Mouse (Mus musculus) common myeloid progenitor, adult 5-6 weeks (primary cell): Measurements from ENCODE around the gene Kif21a. TPM values are rescaled to one million over a fixed set of nuclear protein-coding genes. Genes with fewer than 3 reads are reported as not detected.

Source experiments
- ATAC-seq: replicated peaks from 2 replicates; pipeline ENCODE4 v1.8.0; 2016; ENCODE audit warnings: low read depth, mild to moderate bottlenecking, moderate TSS enrichment, inconsistent platforms; ENCODE audit not compliant: poor library complexity, severe bottlenecking
- total RNA-seq: library from RNA; stranded (forward); fragments of 200-1000, 187-1606 nt; gene quantifications from 2 replicates; pipeline ENCODE4 v1.2.3, GENCODE M21; 2017

The Kif21a gene
- total RNA-seq, 1 experiment from 2014 or later, result 0.46 TPM

DNA sequence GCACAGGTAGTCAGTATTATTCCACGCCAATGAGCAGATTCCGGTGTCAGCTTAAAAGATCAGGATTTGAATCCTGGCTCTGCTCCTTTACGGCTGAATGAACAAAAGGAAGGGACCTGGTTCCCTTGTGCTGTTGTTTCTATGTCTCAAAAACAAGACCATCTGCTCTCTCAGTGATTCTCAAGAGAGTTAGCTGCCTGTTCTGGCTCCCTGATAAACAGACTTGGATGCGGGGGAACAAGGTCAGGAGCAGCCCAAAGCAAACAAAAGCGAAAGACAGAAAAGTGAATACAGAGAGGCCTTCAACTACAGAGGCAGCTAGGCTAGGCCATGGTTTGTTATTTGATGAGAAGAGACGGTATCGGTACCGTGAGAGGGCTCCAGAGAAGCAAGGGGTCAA, 27.5 kb downstream of the Kif21a start:
- no peak for ATAC-seq

DNA sequence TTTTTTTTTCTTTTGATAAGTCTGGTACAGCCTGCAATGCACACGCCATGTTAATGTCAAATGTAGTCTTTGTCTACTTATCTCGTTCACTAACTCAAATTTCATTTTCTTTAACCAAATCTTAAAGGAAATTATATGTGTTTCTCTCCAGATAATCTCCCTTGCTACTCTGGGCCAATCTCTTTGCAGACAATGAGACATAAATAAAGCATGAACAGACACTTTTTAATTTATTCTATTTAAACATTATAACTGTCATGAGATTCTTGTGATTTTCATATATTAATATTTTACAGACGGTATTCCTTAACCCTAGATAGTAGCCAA, 30.9 kb downstream of the Kif21a start:
- no peak for ATAC-seq

DNA sequence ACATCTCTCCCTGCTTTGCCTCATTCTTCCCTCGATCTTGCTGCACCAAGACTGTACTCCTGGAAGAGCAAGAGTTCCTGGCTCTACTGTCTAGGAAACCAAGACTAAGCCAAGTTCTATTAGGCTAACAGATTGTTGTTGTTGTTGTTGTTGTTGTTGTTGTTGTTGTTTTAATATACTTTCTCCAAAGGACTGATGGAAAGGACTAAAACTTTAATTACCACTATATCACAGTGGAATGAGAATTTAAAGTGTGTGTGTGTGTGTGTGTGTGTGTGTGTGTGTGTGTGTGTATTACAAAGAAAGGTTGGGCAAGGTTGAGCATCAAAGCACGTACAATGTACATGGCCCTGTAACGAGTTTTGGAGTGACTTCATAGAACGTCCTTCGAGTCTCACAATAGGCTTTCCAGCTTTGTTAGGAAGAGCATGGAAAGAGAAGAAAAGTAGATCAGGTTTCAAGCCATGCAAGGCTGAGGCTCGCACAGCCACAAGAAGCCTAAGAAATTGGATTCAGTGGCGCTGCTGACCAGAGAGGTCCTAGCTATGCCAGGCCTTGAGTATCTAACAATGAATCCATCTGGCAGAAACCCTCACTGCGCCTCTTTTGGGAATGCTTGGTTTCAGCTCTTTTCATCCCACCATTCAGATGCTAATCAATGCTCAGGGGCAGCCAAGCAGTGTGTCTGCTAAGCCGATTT, 31.4 kb downstream of the Kif21a start:
- ATAC-seq, result no peak

DNA sequence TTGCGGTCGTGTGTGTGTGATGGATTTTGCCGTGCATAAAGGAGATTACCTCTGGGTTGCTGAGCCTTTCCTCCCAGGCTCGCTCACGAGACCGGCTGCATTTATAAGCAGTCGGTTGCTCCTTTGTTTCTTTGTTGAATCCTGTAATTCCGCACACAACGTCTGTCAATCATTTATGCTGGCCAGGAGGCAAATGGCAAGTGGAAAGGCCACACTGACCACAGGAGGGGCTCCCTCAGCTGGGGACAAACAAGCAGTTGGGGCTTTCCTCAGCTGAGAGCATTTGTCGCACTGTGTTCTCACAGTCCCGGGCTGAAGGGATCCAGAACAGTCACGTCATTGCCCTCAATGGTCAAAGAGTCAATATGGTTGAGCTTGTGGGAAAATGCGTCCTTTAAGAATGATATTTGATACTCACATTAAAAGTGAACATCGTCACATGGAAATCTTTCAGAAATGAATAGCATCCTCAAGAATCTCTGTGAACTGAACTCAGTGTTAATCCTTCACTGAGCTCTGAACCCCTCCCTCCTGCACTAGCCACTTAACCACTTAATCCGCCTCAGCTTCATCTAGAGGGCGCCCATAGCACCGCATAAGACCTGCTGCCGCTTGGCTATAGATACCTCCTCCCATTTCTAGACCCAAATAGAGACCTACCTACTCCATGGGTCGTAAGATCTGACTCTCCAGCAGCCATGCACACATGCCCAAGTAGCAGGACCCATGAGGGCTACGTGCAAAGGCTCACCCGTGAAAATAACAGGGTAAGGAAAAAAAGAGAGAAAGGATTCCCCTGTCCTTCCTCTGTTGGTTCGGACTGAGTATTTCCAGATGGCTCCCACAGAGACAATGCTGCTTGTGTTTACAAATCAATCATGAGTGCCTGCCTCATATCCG, 32.2 kb downstream of the Kif21a start:
- no peak for ATAC-seq

DNA sequence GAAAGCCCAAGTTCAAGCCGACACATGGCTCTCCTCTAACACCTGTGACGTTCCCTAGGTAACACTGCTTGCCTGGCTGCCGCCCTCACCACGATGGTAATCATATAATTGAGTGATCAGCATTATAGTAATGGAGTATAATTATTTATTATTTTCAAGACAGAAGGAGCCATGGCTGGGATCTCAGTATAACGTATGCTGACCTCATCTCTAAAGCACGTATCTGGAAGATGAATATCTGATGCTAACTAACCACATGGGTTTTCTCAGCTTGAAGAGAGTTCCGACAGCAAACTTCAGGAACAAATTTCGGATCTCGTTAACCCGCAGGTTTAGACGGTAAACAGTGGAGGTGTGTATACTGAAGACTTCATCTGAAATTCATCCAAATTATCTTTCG, 33.4 kb downstream of the Kif21a start:
- ATAC-seq, result no peak

DNA sequence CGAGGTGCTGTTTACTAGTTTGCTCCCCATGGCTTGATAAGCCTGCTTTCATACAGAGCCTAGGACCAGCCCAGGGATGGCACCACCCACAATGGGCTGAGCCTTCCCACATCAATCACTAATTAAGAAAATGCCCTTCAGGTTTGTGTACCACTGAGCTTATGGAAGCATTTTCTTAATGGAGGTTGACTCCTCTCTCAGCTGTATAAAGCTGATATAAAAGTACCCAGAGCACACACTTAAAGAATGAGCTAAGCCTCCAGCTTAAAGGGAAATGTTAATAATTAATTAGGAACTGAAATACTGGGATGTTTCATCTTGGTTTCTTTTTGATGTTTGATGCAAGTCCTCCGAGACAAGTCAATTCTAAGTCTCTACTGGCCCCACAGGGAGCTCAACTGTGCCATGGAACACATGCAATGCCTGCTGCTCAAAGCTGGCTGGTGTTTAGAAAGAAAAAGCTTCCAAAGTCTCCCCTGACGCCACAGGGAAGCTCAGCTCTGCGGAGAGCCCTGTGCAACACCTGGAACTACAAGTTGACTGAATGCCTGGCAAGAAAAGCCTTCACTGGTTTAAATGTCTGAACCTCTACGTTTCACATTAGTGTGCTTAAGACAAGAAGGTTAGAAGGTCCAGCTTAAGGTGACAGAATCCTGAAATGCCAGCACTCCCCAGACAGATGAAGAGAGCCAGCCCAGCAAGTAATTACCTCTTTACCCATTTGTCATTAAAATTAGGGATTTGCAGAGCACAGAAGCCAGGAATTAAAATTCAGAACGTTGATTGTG, 36.8 kb downstream of the Kif21a start:
- no peak for ATAC-seq

DNA sequence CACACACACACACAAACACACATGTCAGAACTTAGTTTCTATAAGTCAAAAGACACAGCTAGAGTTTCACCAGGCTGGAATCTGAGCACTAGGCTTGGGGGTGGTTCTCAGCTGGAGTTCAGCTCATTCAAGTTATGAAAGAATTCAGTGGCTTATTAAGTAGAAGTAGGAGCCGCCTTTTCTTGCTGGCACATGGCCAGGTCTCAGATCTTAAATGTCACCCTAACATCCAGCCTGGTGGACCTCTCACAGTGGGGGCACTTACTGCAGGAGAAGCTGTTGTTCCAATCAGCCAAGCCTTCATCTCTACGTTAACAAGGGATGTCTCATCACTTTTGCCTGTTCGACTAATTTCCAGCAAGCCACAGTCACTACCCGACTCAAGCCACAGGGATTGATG, 39.5 kb downstream of the Kif21a start:
- ATAC-seq, result no peak

DNA sequence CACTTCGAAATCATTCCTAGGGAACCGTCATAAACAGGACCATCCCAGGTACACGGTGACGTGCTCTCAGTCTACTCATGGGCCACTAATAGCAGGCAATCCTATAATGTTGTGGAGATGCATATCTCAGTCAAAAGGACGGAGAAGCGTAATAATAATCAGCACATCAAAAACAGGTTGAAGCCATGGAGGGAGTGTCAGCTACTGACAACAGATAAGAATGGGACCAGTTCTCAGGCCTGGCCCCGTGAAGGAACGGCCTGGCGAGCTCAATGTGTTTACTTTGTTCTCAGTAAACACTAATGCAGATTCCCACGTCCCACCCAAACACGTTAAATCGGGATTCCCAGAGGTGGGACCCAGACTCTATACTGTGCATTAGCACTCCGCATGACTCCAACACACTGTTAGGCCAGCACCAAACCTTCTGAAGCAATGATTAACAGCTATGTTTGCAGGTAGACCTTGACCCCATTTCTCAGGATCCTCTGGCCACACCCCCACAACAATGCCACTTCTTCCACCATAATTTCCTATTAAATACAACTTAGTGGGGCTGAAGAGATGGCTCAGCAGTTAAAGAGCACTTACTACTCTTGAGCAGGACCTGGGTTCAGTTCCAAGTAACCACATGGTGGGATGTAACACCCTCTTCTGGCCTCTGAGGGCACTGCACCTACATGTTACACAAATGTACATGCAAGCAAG, 42.5 kb downstream of the Kif21a start:
- ATAC-seq, result no peak

DNA sequence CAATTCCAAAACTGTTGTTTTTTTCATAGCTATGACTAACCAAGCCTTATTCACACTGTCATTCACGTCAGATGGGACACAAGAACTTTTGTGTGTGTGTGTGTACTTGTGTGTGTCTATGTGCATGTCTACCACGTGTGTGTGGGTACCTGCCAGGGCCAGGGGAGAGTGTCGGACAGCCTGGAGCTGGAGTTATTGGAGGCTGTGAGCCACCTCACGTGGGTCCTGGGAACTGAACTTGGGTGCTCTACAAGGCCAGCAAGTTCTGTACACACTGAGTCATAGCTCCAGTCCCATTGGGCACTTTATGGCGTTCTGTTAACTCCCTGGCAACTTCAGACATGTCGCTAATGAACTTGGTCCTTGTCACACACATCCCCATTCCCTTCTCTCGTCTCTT, 45.0 kb downstream of the Kif21a start:
- ATAC-seq, result no peak

DNA sequence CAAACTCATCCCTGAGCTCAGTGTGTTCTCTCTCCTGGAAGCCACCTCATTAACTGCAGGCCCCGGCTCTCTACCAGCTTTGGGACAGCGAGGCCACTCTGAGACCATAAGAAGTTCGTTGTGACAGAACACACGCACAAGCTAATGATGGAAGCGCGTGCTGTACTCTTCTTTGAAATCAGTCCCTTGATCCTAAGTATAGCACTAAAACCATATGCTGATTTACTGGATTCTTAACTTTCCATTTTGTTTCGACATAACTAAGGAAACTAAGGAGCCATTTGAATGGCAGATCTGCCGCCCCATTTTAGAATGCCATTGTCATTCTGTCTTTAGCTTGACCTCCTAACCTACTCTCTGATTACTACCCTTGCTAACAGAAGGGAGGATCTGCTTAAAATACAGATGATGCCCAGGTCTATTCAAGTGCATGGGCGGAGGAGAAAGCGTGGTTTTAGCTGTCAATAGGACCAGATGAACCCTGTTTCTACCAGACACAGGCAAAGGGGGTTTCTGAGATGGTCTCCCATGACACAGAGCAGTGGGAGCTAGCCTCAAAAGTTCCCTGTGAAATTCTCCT, 48.6 kb downstream of the Kif21a start:
- ATAC-seq, result no peak

DNA sequence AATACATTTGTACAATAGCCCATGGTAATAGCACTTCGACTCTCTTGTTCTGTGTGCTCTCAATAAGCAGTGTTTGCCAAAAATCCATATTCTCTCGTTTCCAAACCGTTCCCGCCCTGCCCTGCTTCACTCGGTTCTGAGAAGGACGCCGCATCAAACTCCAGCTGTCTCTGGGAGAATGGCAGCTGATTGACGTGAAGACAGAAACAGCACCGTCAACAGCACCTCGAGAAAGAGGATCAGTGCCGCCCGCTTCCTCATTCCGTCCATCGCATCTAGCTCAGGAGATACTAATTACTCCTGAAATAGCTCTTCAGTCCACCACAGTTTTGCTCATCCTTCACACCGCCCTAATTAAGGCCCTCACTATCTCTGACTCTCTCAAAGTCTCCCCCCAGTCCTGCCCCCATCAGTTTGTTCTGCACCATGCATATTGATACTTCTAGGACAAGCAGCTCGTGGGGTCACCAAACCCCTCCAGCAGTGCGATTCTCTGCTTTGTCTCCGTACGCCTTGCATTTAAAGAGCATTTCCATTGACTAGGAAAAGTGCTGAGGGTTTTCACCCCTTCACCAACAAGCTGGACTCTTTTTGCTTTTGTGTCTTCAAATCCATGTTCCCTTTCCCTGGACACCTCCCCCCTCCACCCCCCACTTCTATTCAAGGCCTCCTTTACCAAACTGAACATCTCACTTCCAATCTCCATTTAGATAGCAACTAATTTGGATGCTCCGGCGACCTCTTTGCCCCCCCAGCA, 49.3 kb downstream of the Kif21a start:
- ATAC-seq, result no peak

DNA sequence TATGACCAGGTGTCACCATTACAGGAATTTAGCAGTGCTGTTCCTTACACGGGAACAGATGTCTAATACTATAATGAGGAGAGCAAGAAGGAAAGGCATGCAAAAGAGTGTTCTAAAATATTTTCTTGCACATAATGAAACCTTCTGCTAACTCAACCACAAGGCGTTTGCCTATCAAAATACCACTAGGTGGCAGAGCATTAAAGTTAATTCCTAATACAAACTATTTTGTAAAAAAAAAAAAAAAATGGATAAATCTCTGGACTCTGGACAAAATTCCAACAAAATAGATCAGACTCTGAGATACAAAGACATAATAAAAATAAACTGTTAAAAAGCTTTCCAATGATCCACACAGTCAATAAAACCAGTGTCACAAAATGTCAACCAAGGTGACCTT, 56.9 kb downstream of the Kif21a start:
- ATAC-seq, result no peak

DNA sequence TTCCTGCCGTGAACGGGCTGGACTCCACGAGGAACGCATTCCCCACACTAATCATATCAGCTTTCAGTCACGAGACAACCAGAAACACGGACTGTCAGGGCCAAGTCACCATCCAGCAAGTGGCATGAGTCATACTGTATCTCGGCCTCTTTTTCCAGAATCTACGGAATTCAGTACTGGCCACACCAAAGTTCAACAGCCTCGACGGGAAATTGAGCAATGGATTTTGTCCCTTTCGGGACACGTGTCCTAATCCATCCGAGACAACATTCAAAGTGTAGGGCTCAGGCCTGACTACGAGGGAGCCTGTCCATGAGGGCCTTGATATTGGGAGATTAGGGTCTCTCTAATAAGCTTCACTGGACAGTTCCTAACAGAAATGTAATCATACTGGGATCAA, 57.4 kb downstream of the Kif21a start:
- ATAC-seq, result no peak

DNA sequence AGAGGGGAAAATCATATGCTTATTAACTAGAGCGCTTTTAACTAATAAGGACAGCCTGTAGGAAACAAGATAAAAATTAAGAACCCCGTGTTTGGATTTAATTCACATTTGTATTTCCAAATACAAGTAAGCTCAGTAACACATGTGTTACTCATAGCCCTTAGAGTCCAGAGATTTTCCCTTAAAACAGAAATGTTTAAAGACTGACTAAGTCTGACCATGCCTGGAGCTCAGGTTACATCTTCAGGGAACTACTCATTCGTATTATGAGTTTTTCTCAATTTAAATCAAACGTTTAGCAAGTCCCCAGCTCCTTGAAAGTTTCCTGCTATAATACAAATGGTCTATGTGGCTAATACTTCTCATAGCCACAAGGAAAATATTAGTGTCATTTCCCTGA, 57.9 kb downstream of the Kif21a start:
- no peak for ATAC-seq

DNA sequence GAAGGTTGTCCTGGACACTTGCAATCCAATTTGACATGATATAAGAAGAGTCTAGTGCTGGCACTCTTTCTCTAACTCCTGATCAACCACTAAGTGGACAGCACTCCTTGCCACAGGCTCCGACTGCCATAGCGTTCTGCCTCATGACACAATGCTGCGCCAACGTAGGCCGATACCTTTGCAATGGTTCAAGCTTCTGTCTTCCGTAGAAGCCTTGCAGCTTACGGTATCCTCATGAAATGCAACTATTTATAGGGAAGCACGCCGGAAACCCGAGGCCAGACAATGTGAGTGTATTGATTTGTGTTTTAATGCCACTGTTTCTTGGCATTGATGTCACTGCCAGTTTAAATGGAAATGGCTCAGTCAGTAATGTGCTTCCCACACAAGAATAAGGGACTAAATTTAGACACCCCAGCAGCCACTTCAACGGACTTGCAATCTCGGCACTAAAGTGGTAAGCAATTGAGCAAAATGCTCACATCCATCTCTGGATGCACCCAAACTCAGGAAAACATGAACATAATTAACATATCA, 62.0 kb downstream of the Kif21a start:
- no peak for ATAC-seq

DNA sequence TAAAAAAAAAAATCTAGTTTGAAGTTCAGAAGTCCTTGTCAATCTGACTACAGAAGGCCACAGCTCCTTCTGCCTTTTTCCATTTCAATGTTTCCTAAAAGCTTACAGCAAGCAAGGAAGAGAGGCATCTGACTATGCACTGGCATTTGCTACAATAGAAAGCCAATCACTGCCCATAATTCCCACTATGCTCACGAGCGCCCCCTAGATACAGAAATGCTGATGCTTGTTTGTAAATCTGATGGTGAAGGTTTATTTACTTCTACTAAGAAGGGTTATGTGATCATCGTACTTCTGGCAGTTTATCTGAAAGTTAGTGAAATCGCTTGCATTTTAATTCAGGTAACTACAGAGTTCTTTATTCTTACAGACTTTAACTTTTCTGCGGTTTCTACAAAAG, 73.8 kb downstream of the Kif21a start:
- ATAC-seq, result no peak

DNA sequence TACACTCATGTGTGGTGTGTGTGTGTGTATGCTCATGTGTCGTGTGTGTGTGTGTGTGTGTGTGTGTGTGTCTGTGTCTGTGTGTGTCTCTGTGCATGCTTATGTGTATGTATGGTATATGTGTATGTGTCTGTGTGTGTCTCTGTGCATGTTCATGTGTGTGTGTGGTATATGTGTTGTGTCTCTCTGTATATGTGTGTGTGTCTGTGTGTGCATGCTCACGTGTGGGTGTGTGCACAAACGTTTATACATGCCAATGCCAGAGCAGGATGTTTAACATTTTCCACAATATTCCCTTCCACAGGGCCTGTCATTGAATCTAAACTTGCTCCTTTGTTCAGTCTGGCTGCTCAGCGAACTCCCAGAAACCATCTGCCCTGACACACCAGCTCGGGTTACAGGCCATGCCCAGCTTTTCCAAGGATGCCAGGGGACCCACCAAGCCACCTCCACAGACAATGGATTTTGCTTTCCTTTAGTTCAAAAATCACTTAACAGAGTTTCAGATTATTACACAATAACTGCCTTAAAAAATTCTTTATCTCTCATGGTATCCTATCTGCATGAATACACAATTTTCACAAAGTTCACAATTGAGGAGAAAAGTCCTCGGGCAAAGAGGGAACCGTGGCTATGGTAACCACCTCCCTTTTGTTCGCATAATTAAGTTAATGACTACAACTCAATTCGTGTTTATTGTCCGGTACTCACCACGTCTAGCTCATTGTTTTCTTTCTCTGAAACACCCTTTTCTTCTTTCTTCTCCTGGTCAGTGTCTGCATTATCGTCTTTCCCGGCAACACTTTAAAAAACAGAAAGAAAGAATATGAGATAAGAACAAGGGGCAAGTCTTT, 77.6 kb downstream of the Kif21a start:
- no peak for ATAC-seq

DNA sequence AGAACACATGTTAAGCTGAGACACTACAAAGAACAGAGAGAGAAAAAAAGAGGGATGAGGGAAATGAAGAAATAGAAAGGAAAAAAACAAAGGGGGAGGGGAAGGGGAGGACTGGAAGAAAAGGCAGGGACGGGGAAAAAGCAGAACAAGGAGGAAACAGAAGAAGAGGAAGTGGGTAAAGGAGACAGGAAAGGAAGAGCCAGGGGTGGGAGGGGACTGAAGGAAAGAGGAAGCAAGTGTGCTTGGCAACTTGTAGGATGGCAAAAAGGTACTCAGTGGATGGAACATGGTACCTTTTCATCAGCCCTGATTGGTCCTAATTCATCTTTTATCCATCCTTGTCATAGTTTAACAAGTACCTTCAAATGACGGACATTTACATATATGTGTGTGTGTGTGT, 86.4 kb downstream of the Kif21a start:
- peak; percentile 73 for ATAC-seq
